Mouse (Mus musculus) thymus, postnatal 4 days (tissue): Measurements from ENCODE around the gene Parvb.

ENCODE experiments used
- DNase-seq: peaks from one replicate; pipeline ENCODE4 v3.0.0; 2021

The Parvb gene

DNA sequence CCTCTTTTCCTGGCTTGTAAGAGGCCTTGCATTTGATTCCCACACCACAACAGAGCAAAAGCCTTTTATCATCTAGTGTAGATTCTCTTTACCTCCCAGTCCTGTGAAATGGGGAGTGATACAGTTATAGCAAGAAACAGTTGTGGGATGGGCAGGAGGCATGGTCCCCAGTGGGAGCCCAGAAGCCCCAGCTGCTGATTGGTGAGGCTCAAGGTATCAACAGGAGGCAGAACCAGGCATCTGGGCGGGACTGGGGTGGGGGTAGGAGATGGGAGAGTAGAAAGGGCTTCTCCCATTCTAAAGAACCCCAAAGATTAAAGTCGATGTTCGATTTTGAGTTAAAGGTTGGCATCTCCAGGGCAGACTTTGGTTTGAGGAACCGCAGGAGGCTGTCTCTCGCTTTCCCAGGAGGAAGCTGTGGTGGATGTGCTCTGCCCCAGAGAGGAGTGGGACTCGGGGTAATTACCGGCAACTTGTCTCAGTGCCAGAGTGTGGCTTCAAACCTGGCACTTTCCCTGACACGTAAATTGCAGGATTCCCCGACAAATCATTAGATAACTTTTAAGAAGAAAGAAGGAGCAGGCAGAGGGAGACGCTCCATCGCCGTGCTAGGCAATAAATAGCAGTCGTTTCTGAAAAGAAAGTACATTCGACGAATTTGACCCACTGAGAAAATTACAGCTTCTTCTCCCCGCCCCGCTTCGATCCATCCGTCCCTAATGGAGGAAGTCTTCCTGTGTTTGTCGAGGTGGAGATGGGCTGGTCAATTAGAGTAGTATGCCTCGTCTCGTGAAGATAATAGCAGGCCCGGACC, 13.7 kb upstream of the Parvb start:
- DNase-seq = no peak

GRCm38 (mm10) chr15:84218783-84219271, 13.0 kb upstream of the Parvb start:
- DNase-seq = peak; percentile 22

- no peak for DNase-seq
Measured at GRCm38 (mm10) chr15:84221539-84221938, 10.3 kb upstream of the Parvb start.

GRCm38 (mm10) chr15:84223423-84223822, 8.4 kb upstream of the Parvb start:
- no peak for DNase-seq

DNA sequence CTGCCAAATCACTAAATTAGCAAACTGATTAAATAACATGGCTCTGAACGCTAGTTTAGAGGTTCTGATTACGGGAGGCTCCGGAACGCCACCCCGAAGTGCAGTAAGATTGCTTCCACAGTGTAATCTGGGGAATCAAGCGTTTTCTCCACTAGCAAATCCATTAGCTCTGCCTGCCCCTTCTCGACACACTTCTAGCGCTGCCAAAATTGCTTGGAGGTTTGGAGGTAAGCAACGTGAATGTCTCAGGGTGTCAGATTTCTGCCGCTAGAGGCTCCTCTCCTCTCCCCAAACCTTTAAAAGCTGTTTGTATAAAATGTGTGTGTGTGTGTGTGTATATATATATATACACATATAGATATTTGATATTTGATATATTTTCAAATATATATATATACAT, 7.1 kb upstream of the Parvb start:
- DNase-seq = no peak

DNA sequence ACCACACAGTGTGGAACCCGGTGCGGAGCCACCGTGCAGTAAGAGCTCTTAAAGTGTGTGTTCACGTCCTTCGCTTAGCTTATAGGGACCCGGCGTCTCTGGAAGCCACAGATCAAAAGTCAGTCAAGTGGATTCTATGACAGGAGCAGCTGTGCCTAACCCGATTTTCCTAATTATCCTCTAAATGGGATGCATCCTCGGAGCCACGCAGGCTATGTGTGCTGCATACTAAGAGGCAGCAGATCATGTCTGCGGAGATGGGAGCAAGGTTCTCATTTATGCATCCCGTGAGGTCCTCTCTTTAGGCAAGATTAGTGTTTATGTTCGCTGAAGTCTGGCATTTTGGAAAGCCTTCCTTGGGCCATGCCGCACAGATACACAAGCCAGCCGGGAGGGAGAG, 4.9 kb upstream of the Parvb start:
- DNase-seq = no peak

DNA sequence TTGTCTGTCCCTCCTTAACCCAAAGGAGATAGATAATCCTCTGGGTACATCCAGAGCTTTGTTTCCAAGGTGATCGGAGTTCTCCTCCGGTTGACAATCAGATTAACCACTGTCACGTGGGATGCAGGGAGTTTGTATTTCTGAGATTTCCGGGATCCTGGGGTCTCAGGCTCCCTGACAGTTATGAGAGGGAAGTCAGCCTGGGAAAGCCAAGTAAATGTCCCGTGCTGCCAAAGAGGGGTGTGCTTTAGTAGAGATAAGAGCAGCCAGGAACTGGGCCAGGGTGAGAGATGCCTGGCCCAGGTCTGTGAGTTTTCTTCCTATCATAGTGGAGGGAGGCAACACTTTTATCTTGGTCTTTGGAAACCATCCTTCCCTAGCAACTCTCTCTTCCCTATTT, 1.2 kb upstream of the Parvb start:
- DNase-seq = no peak

DNA sequence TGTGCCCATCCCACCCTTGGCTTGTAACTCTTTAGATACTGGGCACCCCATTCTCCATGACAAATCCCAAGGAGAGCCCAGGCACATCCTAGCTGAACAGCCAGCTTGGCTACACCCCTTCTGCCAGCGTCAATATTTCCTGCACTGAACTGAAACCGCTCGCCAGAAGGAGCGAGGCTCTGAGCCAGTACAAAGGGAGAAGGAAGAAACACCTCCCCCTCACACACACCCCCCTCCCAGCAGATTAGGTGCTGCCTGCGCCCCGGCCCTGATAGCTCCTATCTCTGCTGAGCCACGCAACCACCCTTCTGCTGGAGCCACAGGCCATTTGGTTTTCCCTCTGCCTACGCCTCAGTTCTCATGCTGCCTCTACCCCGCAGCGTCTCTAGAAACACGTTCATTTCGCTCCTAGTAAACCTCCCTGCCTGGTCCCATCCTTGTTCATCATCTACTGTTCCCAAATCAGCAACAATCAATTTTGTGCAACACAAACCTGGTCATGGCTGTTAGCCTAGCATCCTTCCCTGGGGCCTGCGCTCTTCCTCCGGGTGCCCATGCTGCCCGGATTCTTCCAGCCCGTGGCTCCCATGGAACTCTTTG, 630 bp upstream of the Parvb start:
- DNase-seq = no peak

DNA sequence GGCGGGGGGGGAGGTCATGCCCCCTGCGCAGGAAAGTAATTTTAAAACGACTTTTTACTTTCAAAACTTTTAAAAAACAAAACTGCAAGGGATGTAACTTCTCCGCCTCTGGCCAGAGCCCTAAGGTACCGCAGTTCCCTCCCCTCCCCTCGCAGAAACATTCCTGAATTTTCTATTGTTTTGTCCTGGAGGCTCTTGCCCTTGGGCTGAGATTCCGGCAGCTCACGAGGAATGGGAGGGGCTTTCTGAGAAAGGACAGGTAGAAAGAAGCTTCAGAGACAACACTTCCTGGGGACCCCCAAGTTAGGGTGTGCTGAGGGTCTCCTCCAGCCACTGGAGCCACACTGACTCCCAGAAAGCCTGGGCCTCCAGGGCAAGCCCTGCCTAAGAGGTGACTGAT, 766 bp downstream of the Parvb start:
- no peak for DNase-seq

GRCm38 (mm10) chr15:84234794-84235581, 3.1 kb downstream of the Parvb start:
- DNase-seq = no peak

DNA sequence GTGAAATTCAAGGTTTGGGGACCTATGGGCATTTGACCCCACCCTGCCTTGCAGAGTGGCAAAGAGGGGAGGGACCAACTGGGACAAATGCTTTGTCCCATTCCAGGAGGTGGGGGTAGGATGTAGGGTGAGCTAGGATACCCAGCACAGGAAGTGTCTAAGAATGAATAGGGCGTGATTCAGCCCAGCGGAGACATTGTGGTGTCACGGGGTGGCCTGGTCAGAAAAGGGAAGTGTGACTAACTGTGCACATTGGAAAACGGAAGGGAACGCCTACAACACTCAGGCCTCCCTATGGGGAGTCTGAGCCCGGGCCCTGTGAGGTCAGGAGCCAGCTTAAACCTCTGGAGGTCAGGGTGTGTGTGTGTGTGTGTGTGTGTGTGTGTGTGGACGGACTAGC, 3.8 kb downstream of the Parvb start:
- no peak for DNase-seq

DNA sequence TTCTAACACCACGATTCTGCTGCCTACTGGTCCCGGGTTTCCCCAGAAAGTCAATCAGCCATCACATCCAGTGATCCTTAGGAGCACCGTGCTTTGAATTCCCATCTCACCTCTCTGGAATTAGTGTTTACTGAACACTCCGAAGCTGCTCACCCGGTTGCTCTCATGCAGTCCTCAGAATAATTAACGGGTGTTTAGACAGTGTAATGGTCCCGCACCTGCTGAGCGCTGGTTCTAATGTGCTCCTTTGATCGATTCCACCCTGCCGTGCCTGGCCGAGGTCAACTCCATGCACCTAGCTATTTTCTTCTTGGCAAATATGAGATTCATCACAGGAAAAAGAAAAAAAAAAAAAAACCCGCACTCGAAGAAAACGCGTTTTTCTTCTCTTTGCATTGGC, 6.7 kb downstream of the Parvb start:
- no peak for DNase-seq

DNA sequence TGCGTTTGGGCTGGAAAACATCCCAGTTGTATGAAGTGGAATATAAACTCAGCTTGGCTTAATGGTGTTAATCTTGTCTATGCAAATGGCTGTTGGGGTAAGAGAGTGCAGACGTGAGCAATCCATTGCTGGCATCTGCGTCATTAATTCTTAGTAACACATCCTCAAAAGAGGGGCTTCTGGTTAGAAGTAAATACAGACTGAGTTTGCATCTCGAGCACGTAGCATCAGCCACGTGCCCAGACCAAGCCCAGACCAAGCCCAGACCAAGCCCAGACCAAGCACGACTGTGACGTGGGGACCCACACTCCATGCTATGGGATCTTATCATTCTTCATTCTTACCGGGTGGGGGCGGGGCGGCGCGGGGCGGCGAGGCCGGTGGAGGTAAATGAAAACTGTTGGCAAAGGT, 7.2 kb downstream of the Parvb start:
- no peak for DNase-seq

DNA sequence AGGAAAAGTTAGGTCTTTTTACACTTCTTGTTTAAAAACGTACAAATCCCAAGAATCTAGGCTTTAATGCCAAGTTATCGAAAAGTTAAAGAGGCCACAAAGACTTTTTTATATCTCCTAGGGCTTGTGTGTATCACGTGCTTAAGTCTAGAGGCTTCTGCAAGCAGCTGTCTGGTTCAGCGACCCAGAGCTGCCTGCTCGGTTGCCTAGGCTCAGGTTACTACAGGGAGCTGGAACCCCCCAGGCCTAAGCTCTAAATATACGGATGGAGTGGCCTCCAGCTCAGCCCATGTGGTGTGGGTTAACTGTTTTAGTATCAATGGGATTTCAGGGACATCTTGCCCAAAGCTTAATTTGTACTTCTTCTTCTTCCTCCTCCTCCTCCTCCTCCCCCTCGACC, 9.7 kb downstream of the Parvb start:
- no peak for DNase-seq

DNA sequence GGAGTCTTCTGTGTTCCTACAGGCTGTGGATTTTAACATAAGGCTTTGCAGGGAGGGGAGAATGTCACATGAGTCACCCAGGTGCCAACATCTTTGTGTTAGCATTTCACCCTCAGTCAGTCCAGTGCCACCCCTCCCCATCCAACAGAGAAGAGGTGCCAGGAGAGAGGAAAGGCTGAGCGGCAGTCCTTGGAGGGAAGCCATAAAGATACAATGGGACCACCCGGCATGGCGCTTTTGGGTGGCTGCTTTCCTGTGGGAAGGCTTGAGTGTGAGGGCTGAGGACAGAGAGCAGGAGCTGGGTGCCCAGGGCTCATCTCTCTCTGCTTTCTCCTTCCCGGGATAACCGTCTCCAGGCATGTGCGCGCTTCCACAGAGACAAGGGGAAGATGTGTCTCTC, 13.3 kb downstream of the Parvb start:
- no peak for DNase-seq

DNA sequence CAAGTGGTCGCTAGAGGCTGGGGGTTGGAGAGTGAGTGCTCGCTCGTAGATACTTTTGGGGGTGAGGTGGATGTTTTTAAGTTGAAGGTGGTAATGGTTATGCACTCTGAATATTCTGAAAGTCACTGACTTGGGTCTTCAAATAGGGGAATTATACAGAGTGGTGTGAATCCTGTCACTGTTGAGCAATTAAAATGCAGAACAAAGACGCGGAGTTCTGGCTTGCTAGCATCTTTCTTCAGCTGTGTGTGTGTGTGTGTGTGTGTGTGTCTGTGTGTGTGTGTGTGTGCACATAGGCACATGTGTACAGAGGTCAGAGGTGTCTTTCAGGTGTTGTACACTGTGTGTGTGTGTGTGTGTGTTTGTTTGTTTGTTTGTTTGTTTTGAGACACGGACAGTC, 14.4 kb downstream of the Parvb start:
- DNase-seq = no peak

DNA sequence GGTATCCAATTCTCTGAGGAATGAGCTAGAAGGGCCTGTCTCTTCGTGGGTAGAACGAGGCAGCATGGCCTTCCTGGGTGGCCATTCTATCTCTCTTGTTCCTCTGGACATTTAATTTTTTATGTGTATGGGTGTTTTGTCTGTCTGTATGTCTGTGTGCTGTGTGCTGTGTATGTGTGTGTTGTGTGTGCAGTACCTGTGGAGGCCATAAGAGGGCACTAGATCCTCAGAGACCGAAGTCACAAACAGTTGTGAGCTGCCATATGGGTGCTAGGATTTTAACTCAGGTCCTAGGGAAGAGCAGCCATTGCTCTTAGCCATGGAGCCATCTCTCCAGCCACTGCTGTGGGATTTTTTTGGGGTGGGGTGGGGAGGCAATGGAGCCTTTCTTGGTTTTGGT, 15.5 kb downstream of the Parvb start:
- DNase-seq = no peak

DNA sequence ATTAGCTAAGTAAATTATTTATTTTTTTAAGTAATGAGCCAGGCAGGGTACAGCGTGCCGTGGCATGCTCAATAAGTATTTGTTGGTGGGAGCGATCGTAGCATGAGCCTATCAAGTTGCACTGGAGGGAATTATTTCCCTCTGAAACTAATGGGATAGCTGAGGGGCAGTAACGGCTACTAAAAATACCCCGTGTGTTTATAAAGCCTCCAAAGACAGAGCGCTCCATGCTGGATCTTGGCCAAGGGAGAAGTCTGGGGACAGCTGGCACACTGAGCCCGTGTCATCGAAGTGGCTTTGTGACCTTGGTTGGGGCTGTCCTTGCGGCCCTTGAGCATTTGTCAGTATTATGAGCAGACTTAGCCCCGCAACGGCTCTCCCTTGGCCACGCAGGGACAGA, 19.4 kb downstream of the Parvb start:
- no peak for DNase-seq

- no peak for DNase-seq
Measured at GRCm38 (mm10) chr15:84252645-84253044, 20.8 kb downstream of the Parvb start.

DNA sequence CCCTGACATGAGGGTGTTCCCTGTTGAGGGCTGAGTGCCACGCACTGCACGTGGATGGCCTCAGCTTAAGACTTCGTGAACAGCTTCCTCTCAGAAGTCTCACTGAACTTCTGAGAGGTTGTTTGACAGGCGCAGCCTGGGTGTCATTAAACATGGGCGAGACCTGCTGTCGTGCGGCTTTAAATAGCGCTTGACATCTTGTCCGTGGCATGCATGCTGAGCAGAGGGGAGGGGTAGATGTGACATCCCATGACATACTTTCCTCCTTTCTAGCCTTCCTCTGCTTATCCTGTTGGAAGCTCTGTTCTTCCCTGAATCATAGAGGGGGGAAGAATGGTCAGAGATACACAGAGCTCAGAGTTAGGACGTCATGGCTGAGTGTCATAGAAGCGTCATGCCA, 21.9 kb downstream of the Parvb start:
- no peak for DNase-seq

- no peak for DNase-seq
Measured at GRCm38 (mm10) chr15:84254387-84254786, 22.5 kb downstream of the Parvb start.

DNA sequence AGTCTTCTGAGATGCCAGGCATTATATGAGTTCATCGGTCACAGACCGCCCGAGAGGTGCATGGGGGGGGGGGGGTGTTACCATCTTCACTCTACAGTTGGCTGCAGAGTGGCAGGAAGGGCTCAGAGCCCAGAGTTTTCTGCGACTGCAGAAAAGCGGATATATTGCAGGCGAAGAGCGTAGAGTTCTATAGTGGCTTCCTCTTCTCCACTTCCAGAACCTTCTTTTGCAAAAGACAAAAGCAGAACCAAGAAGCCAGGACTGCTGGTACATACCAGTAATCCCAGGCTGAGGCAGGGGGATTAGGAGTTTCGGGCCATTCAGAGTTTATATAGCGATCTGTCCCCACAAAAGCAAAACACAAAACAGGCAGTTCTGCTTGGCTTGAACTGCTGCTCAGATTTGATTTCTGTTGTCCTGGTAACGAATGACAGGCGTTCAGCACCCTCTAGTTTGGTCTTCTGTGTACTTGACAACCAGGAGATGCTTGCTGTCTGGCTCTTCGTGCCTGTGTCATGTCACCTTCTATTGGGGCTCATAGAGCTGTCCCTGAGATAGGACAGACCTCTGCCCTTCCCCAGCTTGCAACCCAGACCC, 24.5 kb downstream of the Parvb start:
- DNase-seq = no peak

DNA sequence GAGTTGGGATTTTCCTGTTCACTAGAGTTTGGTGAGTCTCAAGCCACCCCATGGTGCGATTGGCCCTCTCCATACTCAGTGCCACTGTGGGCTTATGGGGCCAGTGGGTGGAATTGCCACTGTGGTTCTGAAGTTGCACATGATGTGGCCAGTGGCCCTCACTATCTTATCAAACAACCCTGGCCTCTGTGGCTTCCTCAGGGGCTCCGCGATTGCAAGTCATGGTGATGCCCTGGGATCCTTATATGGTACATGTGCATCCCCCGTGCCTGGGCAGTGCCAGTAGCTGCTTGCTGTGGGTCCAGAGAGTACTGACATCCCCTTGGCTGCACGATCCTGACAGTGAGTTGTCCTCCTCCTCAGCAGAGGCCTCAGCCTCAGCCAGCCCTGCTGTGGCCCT, 25.0 kb downstream of the Parvb start:
- no peak for DNase-seq
